Mouse (Mus musculus): ENCODE measurements around the gene Kng1. TPM values are rescaled to one million over a fixed set of nuclear protein-coding genes. Genes with fewer than 3 reads are reported as not detected.

The Kng1 gene
- total and polyA plus RNA-seq, 2 experiments, result 701 to 2,075 TPM

DNA sequence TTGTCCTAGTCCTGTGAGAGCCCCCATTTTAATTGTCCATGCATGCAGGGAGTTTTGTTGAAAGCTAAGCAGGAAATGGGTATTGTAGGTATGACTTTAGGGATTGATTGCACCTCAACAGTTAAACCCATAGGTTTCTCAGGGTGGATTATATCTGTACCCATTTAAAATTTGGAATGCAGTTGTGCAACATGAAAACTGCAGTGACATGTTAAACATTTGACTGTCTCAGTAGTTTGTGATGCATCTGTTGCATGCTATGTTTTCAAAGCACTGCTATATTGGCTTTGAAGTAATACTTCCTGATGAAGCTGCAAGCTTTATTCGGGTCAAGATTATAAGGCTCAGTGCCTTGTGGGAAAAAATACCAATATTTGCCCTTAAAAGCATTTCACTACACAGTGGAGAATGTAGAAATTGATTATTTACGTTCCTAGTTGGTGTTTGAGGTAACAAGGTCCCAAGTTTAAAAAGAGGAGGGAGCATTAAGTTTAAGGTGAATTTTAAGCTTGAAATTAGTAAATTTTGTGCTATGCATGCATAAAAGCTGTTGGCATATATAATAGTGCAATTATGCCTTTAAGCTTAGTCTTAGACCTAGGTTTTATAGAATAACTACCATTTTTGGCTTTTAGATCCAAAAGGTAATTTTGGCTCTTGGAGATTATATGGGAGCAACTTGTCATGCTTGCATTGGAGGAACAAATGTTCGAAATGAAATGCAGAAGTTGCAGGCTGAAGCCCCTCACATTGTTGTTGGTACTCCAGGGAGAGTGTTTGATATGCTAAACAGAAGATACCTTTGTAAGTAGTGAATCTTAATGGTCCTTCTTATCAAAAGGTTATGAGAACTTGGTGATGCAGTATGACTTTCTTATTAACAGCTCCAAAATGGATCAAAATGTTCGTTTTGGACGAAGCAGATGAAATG is 52.0 kb downstream of the Kng1 start:
- Histone ChIP-seq H3K79me2 (ENCODE audit: control insufficient read depth, insufficient read depth, low read length) (peaks cover 9% of the 10 kb centered on the region), H3K36me3 (ENCODE audit: control insufficient read depth, insufficient read depth, low read length) (peaks cover 54% of the 10 kb centered on the region), H3K27me3 (ENCODE audit: control insufficient read depth, insufficient read depth, low read length) (no peaks in the 10 kb centered on the region), H3K9ac (ENCODE audit: low read depth, low read length) (no peak overlapping the region; the same call in none of the 2 replicates), H3K4me3 (ENCODE audit: insufficient read depth, low read depth, low read length) (no peak overlapping the region; the same call in 1 of the 2 replicates), H3K4me1 (ENCODE audit: control insufficient read depth, insufficient read depth, low read length) (peaks cover 12% of the 10 kb centered on the region; the same call in 1 of the 2 replicates), H3K27ac (replicated peaks; ENCODE audit: insufficient read depth, low read depth, low read length) (no peak overlapping the region)
- TF ChIP-seq CTCF (IDR thresholded peaks at IDR 0.05; ENCODE audit: low read depth, low read length) (no peak), POLR2A (IDR thresholded peaks at IDR 0.05; ENCODE audit: extremely low read depth, insufficient read depth, low read length) (no peak)
- no peak for DNase-seq (ENCODE audit: extremely low read depth, low read depth, low spot score)
- WGBS, result 35% methylated on average over 5 of the region's 5 CpGs

DNA sequence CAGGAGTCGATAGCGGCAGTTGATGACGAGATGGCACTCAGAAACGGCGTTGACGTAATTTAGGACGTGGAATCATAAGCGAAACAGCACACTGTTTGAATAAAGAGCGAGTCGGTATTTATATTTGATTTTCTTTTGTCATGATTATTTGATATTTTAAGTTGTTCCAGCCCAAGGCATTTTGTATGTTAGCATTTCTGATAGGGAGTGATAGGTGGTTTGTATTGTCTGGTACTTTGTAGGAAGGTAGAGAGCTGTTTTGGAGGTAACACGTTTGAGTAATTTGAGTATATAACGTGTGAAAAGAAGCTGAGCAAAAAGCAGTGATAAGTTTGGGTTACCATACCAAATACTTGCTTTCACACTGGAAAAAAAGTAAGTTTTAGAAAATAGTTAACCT is 54.7 kb downstream of the Kng1 start:
- H3K9ac ChIP-seq (ENCODE audit: low read depth, low read length), result no peak overlapping the region
- H3K27me3 ChIP-seq (ENCODE audit: control insufficient read depth, insufficient read depth, low read length), result no peaks in the 10 kb centered on the region
- H3K36me3 ChIP-seq (ENCODE audit: control insufficient read depth, insufficient read depth, low read length), result peaks cover 55% of the 10 kb centered on the region

DNA sequence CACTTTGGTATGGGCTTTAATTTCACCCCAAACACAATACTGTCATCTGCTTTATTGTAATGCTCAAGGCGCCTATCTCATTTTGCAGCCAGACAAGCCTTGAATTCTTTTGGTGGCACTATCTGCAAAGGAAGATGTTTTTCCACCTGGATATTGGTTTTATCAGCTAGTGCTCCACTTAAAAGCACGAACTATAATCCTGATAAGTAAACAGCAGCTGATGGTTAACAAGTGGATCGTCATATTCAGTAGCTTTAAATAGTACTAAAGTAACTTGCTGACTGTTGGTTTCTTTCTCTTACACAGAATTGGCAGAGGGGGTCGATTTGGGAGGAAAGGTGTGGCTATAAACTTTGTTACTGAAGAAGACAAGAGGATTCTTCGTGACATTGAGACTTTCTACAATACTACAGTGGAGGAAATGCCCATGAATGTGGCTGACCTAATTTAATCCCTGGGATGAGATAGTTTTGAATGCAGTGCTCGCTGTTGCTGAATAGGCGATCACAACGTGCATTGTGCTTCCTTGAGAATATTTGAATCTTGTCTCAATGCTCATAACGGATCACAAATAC is 55.3 kb downstream of the Kng1 start:
- no peak overlapping the region for H3K4me3 ChIP-seq (ENCODE audit: insufficient read depth, low read depth, low read length)
- peaks cover 12% of the 10 kb centered on the region; the same call in 1 of the 2 replicates for H3K4me1 ChIP-seq (ENCODE audit: control insufficient read depth, insufficient read depth, low read length)
- DNase-seq (ENCODE audit: extremely low read depth, low read depth, low spot score), result no peak
- no peak overlapping the region for H3K9ac ChIP-seq (ENCODE audit: low read depth, low read length)
- H3K27ac ChIP-seq (replicated peaks; ENCODE audit: insufficient read depth, low read depth, low read length), result no peak overlapping the region
- peaks cover 5% of the 10 kb centered on the region for H3K79me2 ChIP-seq (ENCODE audit: control insufficient read depth, insufficient read depth, low read length)
- no peaks in the 10 kb centered on the region for H3K27me3 ChIP-seq (ENCODE audit: control insufficient read depth, insufficient read depth, low read length)
- peaks cover 56% of the 10 kb centered on the region for H3K36me3 ChIP-seq (ENCODE audit: control insufficient read depth, insufficient read depth, low read length)
- 52% methylated on average over 9 of the region's 9 CpGs for WGBS
- no peak for TF ChIP-seq CTCF (IDR thresholded peaks at IDR 0.05; ENCODE audit: low read depth, low read length)
- no peak for TF ChIP-seq POLR2A (IDR thresholded peaks at IDR 0.05; ENCODE audit: extremely low read depth, insufficient read depth, low read length)

More for the DNA sequence above, 54.7 kb downstream of the Kng1 start:
- Histone ChIP-seq H3K4me3 (ENCODE audit: insufficient read depth, low read depth, low read length) (no peak overlapping the region), H3K79me2 (ENCODE audit: control insufficient read depth, insufficient read depth, low read length) (peaks cover 9% of the 10 kb centered on the region), H3K27ac (replicated peaks; ENCODE audit: insufficient read depth, low read depth, low read length) (no peak overlapping the region), H3K4me1 (ENCODE audit: control insufficient read depth, insufficient read depth, low read length) (peaks cover 12% of the 10 kb centered on the region; the same call in 1 of the 2 replicates)
- no peak for DNase-seq (ENCODE audit: extremely low read depth, low read depth, low spot score)
- 76% methylated on average over 12 of the region's 12 CpGs for WGBS
- TF ChIP-seq CTCF (IDR thresholded peaks at IDR 0.05; ENCODE audit: low read depth, low read length), result no peak
- TF ChIP-seq POLR2A (IDR thresholded peaks at IDR 0.05; ENCODE audit: extremely low read depth, insufficient read depth, low read length), result no peak

DNA sequence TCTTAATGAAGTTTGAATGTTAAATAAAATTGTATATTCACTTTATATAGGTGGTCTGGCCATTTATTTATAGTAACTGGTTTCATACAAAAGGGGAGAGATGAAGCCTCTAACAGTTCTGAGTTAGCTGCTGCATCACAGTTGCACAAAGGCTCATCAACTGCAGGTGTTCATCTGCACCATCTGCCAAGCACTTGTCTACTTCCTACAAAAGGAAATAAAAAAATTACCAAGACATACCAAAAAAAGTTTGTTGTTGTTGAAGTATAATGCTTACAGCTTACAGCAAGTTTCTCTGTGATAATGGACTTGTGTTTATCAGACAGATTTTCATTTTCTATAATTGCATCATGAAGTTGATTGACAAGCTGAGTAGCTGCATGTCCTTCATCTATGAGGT is 56.2 kb downstream of the Kng1 start:
- Histone ChIP-seq H3K27me3 (ENCODE audit: control insufficient read depth, insufficient read depth, low read length) (no peaks in the 10 kb centered on the region), H3K27ac (replicated peaks; ENCODE audit: insufficient read depth, low read depth, low read length) (no peak overlapping the region), H3K9ac (ENCODE audit: low read depth, low read length) (no peak overlapping the region), H3K79me2 (ENCODE audit: control insufficient read depth, insufficient read depth, low read length) (no peaks in the 10 kb centered on the region), H3K4me1 (ENCODE audit: control insufficient read depth, insufficient read depth, low read length) (peaks cover 10% of the 10 kb centered on the region; the same call in 1 of the 2 replicates), H3K36me3 (ENCODE audit: control insufficient read depth, insufficient read depth, low read length) (peaks cover 53% of the 10 kb centered on the region), H3K4me3 (ENCODE audit: insufficient read depth, low read depth, low read length) (no peak overlapping the region)
- TF ChIP-seq POLR2A (IDR thresholded peaks at IDR 0.05; ENCODE audit: extremely low read depth, insufficient read depth, low read length) (no peak), CTCF (IDR thresholded peaks at IDR 0.05; ENCODE audit: low read depth, low read length) (no peak)
- DNase-seq (ENCODE audit: extremely low read depth, low read depth, low spot score), result no peak

DNA sequence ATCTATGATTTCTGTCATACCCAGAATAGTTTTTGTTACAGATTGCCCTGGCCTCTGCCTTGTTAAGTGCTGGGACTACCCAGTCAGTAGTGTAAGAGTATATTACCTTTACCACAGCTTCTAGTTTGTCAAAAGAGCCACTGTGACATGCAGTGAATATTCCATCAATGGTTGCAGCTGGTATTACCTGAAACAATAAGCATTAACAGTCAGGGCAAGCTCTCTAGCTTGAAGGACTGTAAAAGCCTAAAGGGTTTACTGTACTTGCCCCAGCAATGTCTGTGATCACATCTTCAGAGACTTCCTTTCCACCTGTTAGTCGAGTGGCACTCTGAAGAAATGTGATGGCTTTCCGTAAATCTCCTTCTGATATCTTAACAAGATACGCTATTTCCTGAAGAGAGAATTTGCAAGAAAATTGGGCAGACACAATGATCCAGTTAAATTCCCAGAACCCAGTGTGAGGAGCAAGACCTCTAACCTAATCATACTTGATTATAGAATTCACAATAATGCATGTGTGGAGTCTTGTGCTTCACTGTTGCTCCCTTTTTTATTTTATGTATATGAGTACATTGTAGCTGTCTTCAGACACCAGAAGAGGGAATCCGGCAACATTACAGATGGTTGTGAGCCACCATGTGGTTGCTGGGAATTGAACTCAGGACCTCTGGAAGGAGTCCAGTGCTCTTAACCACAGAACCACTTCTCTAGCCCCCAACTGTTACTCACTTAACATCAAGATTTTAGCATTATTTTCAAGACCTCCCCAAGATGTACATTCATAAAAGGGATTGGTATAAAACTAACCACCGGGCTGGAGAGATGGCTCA is 56.9 kb downstream of the Kng1 start:
- no peak overlapping the region for H3K9ac ChIP-seq (ENCODE audit: low read depth, low read length)
- TF ChIP-seq CTCF (IDR thresholded peaks at IDR 0.05; ENCODE audit: low read depth, low read length) (no peak), POLR2A (IDR thresholded peaks at IDR 0.05; ENCODE audit: extremely low read depth, insufficient read depth, low read length) (no peak)
- WGBS, result 71% methylated on average over 5 of the region's 5 CpGs
- H3K36me3 ChIP-seq (ENCODE audit: control insufficient read depth, insufficient read depth, low read length), result peaks cover 47% of the 10 kb centered on the region
- DNase-seq (ENCODE audit: extremely low read depth, low read depth, low spot score), result no peak
- no peaks in the 10 kb centered on the region for H3K79me2 ChIP-seq (ENCODE audit: control insufficient read depth, insufficient read depth, low read length)
- no peaks in the 10 kb centered on the region for H3K27me3 ChIP-seq (ENCODE audit: control insufficient read depth, insufficient read depth, low read length)
- no peak overlapping the region for H3K27ac ChIP-seq (replicated peaks; ENCODE audit: insufficient read depth, low read depth, low read length)
- H3K4me1 ChIP-seq (ENCODE audit: control insufficient read depth, insufficient read depth, low read length), result peaks cover 4% of the 10 kb centered on the region; the same call in 1 of the 2 replicates
- no peak overlapping the region for H3K4me3 ChIP-seq (ENCODE audit: insufficient read depth, low read depth, low read length)

Measured in liver, adult 2 months (tissue).